Mouse (Mus musculus) kidney, postnatal 0 days (tissue): Measurements from ENCODE around the gene Anks1b. TPM values are rescaled to one million over a fixed set of nuclear protein-coding genes. Genes with fewer than 3 reads are reported as not detected.

Source experiments
- ATAC-seq: fragments of 200-750 bp; cut with Nextera tagmentation; replicated peaks from 2 replicates; pipeline ENCODE4 v1.8.0; 2017; ENCODE audit warnings: low read depth, moderate number of reproducible peaks, moderate TSS enrichment, moderate library complexity; ENCODE audit not compliant: low FRiP score
- DNase-seq: peaks from one replicate; pipeline ENCODE4 v3.0.0-alpha.2; 2016; ENCODE audit warnings: low spot score
- H3K27ac ChIP-seq: fragments of 300-500 bp; sonication (generic); 2 replicates; pipeline ENCODE4 v1.5.1; 2014; ENCODE audit warnings: mild to moderate bottlenecking
- H3K27me3 ChIP-seq: fragments of 300-500 bp; sonication (generic); 2 replicates; pipeline ENCODE4 v1.6.1; 2014; ENCODE audit warnings: low read length, mixed read lengths; ENCODE audit not compliant: insufficient read depth
- H3K36me3 ChIP-seq: fragments of 300-500 bp; sonication (generic); 2 replicates; pipeline ENCODE4 v1.6.1; 2014; ENCODE audit warnings: low read length, mixed read lengths; ENCODE audit not compliant: insufficient read depth
- H3K4me1 ChIP-seq: fragments of 300-500 bp; sonication (generic); replicated peaks from 2 replicates; pipeline ENCODE4 v1.6.1; 2014; ENCODE audit warnings: antibody characterized with exemption, low read length, mixed read lengths; ENCODE audit not compliant: insufficient read depth
- H3K4me2 ChIP-seq: fragments of 300-500 bp; sonication (generic); 2 replicates; pipeline ENCODE4 v1.6.1; 2014; ENCODE audit warnings: mild to moderate bottlenecking, low read length, moderate library complexity, mixed read lengths
- H3K4me3 ChIP-seq: fragments of 300-500 bp; sonication (generic); replicated peaks from 2 replicates; pipeline ENCODE4 v1.5.1; 2014; ENCODE audit warnings: low read depth, low read length
- H3K9ac ChIP-seq: fragments of 300-500 bp; sonication (generic); 2 replicates; pipeline ENCODE4 v1.6.1; 2014; ENCODE audit warnings: low read depth, low read length
- H3K9me3 ChIP-seq: fragments of 300-500 bp; sonication (generic); replicated peaks from 2 replicates; pipeline ENCODE4 v1.6.1; 2016; ENCODE audit warnings: low read length, inconsistent platforms, mixed read lengths
- CTCF ChIP-seq: IDR thresholded peaks from 2 replicates; pipeline ENCODE4 v1.5.1; 2016; ENCODE audit warnings: antibody characterized with exemption, low read depth, mild to moderate bottlenecking, moderate library complexity
- WGBS: fragments of 180-500 bp; shearing (Covaris S2); extraction: QIAGEN DNeasy Blood & Tissue Kit; methylation state at CpG from one replicate; pipeline ENCODE4 v1.1.7; 2014; 5-methylcytosine and 5-hydroxymethylcytosine counted together
- polyA plus RNA-seq: library from polyadenylated mRNA; unstranded; fragments of >200 nt; fragmentation: Nextera tagmentation; extraction: Ambion mirVana; gene quantifications from 2 replicates; pipeline ENCODE4 v1.2.1, GENCODE M21; 2015

Anks1b gene
- polyA plus RNA-seq, 1 experiment from 2014 or later: 3.1 TPM

GRCm38 (mm10) chr10:90974491-90974890, 1101.2 kb downstream of the Anks1b start:
- 69% methylated on average over 6 of the region's 6 CpGs for WGBS

GRCm38 (mm10) chr10:90981811-90982210, 1108.5 kb downstream of the Anks1b start:
- Histone ChIP-seq H3K9me3 (no peaks in the 10 kb centered on the region), H3K27me3 (no peaks in the 10 kb centered on the region), H3K27ac (no peak overlapping the region), H3K9ac (no peak overlapping the region), H3K4me3 (no peak overlapping the region), H3K36me3 (no peaks in the 10 kb centered on the region), H3K4me1 (no peaks in the 10 kb centered on the region), H3K4me2 (no peak overlapping the region)
- ATAC-seq (no peak), DNase-seq (no peak)
- no peak for TF ChIP-seq CTCF
- 89% methylated on average over 4 of the region's 4 CpGs for WGBS

More at GRCm38 (mm10) chr10:90974491-90974890, 1101.2 kb downstream of the Anks1b start:
- TF ChIP-seq CTCF: no peak
- Histone ChIP-seq H3K4me3 (no peak overlapping the region), H3K9me3 (no peaks in the 10 kb centered on the region), H3K27ac (no peak overlapping the region), H3K9ac (no peak overlapping the region), H3K4me1 (0 out of 2 replicates have a peak, but pooled peaks cover 6% of the 10 kb centered on the region), H3K27me3 (peaks cover 4% of the 10 kb centered on the region), H3K4me2 (no peak overlapping the region), H3K36me3 (no peaks in the 10 kb centered on the region)
- ATAC-seq (no peak), DNase-seq (no peak)

GRCm38 (mm10) chr10:90983046-90983445, 1109.7 kb downstream of the Anks1b start:
- no peak overlapping the region for H3K4me3 ChIP-seq
- no peaks in the 10 kb centered on the region for H3K4me1 ChIP-seq
- H3K27me3 ChIP-seq: no peaks in the 10 kb centered on the region
- DNase-seq: peak; percentile 72
- no peak overlapping the region for H3K27ac ChIP-seq
- H3K4me2 ChIP-seq: no peak overlapping the region
- TF ChIP-seq CTCF: no peak
- H3K36me3 ChIP-seq: no peaks in the 10 kb centered on the region
- no peak for ATAC-seq
- no peaks in the 10 kb centered on the region for H3K9me3 ChIP-seq
- WGBS: 59% methylated on average over 8 of the region's 8 CpGs
- H3K9ac ChIP-seq: no peak overlapping the region

DNA sequence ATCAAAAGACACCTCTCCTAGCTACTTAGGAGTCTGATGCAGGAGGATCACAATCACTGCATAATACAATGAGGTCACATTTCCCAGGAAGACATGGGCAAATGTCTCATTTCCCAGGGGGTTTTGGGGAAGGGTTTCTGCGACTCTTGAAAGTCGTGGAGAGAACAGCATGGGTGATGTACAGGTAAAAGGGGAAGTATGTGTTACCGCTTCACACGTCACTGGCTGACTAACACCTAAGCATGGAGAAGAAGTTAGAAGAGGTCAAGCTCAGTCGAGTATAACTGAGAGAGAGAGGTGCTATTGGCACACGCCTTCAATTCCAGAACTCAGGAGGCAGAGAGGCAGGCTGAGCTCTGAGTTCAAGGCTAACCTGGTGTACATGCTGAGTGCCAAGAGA, 1117.0 kb downstream of the Anks1b start:
- peaks cover 10% of the 10 kb centered on the region for H3K36me3 ChIP-seq
- TF ChIP-seq CTCF: no peak
- H3K4me2 ChIP-seq: no peak overlapping the region
- no peak overlapping the region for H3K9ac ChIP-seq
- no peak overlapping the region for H3K4me3 ChIP-seq
- ATAC-seq: no peak
- no peaks in the 10 kb centered on the region for H3K4me1 ChIP-seq
- H3K9me3 ChIP-seq: no peaks in the 10 kb centered on the region
- DNase-seq: no peak
- no peaks in the 10 kb centered on the region for H3K27me3 ChIP-seq
- H3K27ac ChIP-seq: no peak overlapping the region
- WGBS: 84% methylated on average over 6 of the region's 6 CpGs

GRCm38 (mm10) chr10:90992237-90992636, 1118.9 kb downstream of the Anks1b start:
- Histone ChIP-seq H3K4me1 (no peaks in the 10 kb centered on the region), H3K36me3 (peaks cover 15% of the 10 kb centered on the region), H3K4me3 (no peak overlapping the region), H3K9ac (no peak overlapping the region), H3K9me3 (no peaks in the 10 kb centered on the region), H3K4me2 (no peak overlapping the region), H3K27me3 (no peaks in the 10 kb centered on the region), H3K27ac (no peak overlapping the region)
- 94% methylated on average over 6 of the region's 6 CpGs for WGBS
- DNase-seq: no peak
- no peak for ATAC-seq
- TF ChIP-seq CTCF: no peak

DNA sequence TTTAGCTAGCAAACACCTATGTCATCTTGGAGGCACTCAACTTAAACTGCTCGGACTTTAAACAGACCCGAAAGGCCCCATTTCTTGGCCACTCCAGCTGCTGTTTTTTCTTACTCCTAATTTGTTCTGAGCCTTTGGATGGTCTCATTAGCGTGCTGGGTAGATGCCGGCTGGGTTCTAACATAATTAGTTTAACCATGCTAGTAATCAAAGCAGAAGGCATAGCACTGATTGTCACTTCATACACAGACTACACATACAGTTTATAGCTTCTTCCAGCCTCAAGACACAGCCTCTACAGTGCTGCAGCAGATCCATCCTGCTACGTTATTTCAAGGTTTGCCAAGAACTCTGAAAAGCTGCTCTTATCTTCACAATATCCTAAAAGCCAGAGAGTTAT, 1120.6 kb downstream of the Anks1b start:
- no peak for TF ChIP-seq CTCF
- H3K9me3 ChIP-seq: no peaks in the 10 kb centered on the region
- peaks cover 15% of the 10 kb centered on the region for H3K36me3 ChIP-seq
- H3K27me3 ChIP-seq: no peaks in the 10 kb centered on the region
- no peak overlapping the region for H3K4me2 ChIP-seq
- H3K9ac ChIP-seq: no peak overlapping the region
- ATAC-seq (no peak), DNase-seq (no peak)
- H3K4me3 ChIP-seq: no peak overlapping the region
- no peaks in the 10 kb centered on the region for H3K4me1 ChIP-seq
- WGBS: 84% methylated on average over 5 of the region's 5 CpGs
- H3K27ac ChIP-seq: no peak overlapping the region

GRCm38 (mm10) chr10:90999899-91000298, 1126.6 kb downstream of the Anks1b start:
- no peak overlapping the region for H3K4me2 ChIP-seq
- H3K4me1 ChIP-seq: no peaks in the 10 kb centered on the region
- no peak overlapping the region for H3K9ac ChIP-seq
- H3K9me3 ChIP-seq: no peaks in the 10 kb centered on the region
- WGBS: 65% methylated on average over 5 of the region's 5 CpGs
- no peak overlapping the region for H3K27ac ChIP-seq
- no peak overlapping the region for H3K4me3 ChIP-seq
- no peak for TF ChIP-seq CTCF
- no peak for DNase-seq
- no peak for ATAC-seq
- H3K36me3 ChIP-seq: peaks cover 6% of the 10 kb centered on the region
- no peaks in the 10 kb centered on the region for H3K27me3 ChIP-seq
